Comparison of ENCODE assay signal across 29 mouse cellular contexts in the genomic region with DNA sequence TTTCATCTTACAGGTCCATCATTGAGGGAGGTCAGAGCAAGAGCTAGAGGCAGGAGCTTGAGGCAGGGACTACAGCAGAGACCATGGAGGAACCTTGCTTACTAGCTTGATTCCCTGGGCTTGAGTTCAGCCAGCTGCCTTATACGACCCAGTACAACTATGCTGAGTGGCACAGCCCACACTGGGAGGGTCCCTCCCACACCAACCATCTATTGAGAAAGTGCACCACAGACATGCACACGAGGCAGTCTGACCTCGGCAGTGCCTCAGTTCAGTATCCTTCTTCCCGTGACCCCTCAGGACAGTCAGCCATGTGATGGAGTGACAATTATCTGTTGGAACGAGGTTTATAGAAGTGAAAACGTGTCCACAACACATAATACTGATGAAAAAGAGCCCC. TPM values are rescaled to one million over a fixed set of nuclear protein-coding genes. Genes with fewer than 3 reads are reported as not detected.
"Had no signal": no experiment of that assay in that cellular context is flagged by ENCODE, and none has a peak within 500 bp of the region (broad histone marks: within the 10 kb centered on the region; RNA-seq: fewer than 3 reads in every experiment).

No protein-coding gene starts in this region.

- H3K9ac ChIP-seq: kidney, embryonic 15.5 days; liver, embryonic 13.5 days; midbrain, embryonic 13.5 days had no signal

- H3K27me3 ChIP-seq: kidney, embryonic 15.5 days; liver, embryonic 13.5 days; midbrain, embryonic 13.5 days had no signal

- H3K4me1 ChIP-seq: kidney, embryonic 15.5 days; liver, embryonic 13.5 days; midbrain, embryonic 10.5 days; midbrain, embryonic 13.5 days had no signal

- H3K36me3 ChIP-seq: kidney, embryonic 15.5 days; liver, embryonic 13.5 days; midbrain, embryonic 10.5 days; midbrain, embryonic 13.5 days had no signal

- DNase-seq: kidney, adult 8-10 months; kidney, postnatal 10 days; kidney, postnatal 36 days; liver, embryonic 13.5 days; lung, adult 2 months; right cerebral cortex, adult 18-20 months; right cerebral cortex, postnatal 14 days; right cerebral cortex, postnatal 4 days; thymus, adult 2 months; thymus, postnatal 14 days; thymus, postnatal 4 days had no signal

- H3K4me3 ChIP-seq: kidney, embryonic 15.5 days; liver, embryonic 13.5 days; megakaryocyte, embryonic 14.5 days; midbrain, embryonic 10.5 days; midbrain, embryonic 13.5 days had no signal

- ATAC-seq: intestine, embryonic 16.5 days; midbrain, embryonic 13.5 days; midbrain, embryonic 16.5 days had no signal

- H3K27ac ChIP-seq: kidney, embryonic 15.5 days; liver, embryonic 13.5 days; midbrain, embryonic 10.5 days; midbrain, embryonic 13.5 days had no signal

- H3K9me3 ChIP-seq: kidney, embryonic 15.5 days; liver, embryonic 13.5 days; midbrain, embryonic 10.5 days; midbrain, embryonic 13.5 days had no signal

- H3K4me2 ChIP-seq: kidney, embryonic 15.5 days; liver, embryonic 13.5 days; midbrain, embryonic 13.5 days had no signal

RNA-seq across cellular contexts. Expression of a gene that starts 15.8 kb away (rescaled TPM):
- total RNA-seq: layer of hippocampus, adult 18-20 months; layer of hippocampus, postnatal 14 days; left cerebral cortex, postnatal 25 days; liver, adult 2 months; monocyte, adult 5-6 weeks had no signal
- polyA plus RNA-seq: intestine, embryonic 16.5 days; kidney, embryonic 15.5 days; limb, embryonic 11.5 days; limb, embryonic 14.5 days; liver, adult 2 months; liver, embryonic 13.5 days; liver, embryonic 16.5 days; lung, adult 2 months; lung, embryonic 16.5 days; midbrain, embryonic 10.5 days; midbrain, embryonic 13.5 days; midbrain, embryonic 16.5 days; neural tube, embryonic 11.5 days; neural tube, embryonic 14.5 days; stomach, embryonic 14.5 days; thymus, adult 2 months had no signal
